Mouse (Mus musculus) retina, adult 2 months (tissue): Measurements from ENCODE around the gene Ss18l1.

ENCODE experiments used
- DNase-seq: peaks from one replicate; pipeline ENCODE4 v3.0.0-alpha.2; 2012; ENCODE audit warnings: low read depth, low spot score

Gene Ss18l1

DNA sequence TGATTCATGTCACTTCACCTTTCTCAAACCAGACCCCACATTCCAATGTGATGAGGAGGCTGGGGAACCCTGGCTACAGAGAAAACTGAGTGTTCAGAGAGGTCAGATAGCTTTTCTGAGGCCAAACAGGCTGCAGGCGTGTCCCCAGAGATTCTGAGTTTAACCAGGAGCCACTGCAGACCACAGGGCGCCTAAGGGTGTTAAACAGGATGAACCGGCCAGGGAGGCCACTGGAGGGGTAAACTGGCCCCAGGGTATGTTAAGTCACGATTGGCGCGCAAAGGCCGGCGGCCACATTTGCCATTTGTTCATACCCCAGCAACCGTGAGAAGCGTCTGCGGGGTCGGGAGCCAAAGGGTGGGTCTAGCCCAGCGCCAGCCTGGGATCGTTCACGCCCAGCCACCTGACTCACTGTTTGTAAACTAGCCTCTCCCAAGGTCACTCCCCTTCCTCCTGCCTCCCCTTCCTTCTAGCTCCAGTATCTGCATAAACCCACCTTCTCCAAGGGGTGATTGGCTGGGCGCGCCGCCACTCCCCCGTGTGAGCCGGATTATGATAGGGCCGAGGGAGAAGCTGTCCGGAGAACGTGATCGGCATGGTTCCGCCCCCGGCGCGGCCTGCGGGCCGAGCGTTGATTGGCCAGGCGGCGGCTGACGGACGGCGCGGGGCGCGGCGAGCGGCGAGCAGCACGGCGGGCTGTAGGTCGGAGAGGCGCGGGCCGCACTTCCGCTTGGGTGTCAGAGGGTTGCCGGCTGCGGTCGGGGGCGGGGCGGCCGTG, 76.5 kb downstream of the Ss18l1 start, which contains the start of gene Osbpl2:
Osbpl2 (plus strand) TSS at position 646 of the 778 bp plus-strand sequence.
- peak; percentile 93 for DNase-seq
